Mouse (Mus musculus) midbrain, embryonic 10.5 days (tissue): Measurements from ENCODE around the gene Ankrd28. TPM values are rescaled to one million over a fixed set of nuclear protein-coding genes. Genes with fewer than 3 reads are reported as not detected.
"Not testable (repeated sequence)": the region's sequence is repeated elsewhere in the genome, so short reads cannot be mapped to it uniquely, and the experiment has no call there.

Source experiments
- DNase-seq: peaks from one replicate; pipeline ENCODE4 v3.0.0-alpha.2; 2017; ENCODE audit warnings: low spot score
- H3K27ac ChIP-seq: fragments of 300-500 bp; sonication (generic); replicated peaks from 2 replicates; pipeline ENCODE4 v1.5.1; 2016; ENCODE audit warnings: mild to moderate bottlenecking
- H3K27me3 ChIP-seq: fragments of 300-500 bp; sonication (generic); 2 replicates; pipeline ENCODE4 v1.6.1; 2016; ENCODE audit warnings: low read depth, mild to moderate bottlenecking; ENCODE audit not compliant: poor library complexity, severe bottlenecking
- H3K36me3 ChIP-seq: fragments of 300-500 bp; sonication (generic); 2 replicates; pipeline ENCODE4 v1.6.1; 2016; ENCODE audit warnings: mild to moderate bottlenecking, moderate library complexity
- H3K4me1 ChIP-seq: fragments of 300-500 bp; sonication (generic); 2 replicates; pipeline ENCODE4 v1.6.1; 2016
- H3K4me3 ChIP-seq: fragments of 300-500 bp; sonication (generic); 2 replicates; pipeline ENCODE4 v1.5.1; 2016; ENCODE audit warnings: mild to moderate bottlenecking, moderate library complexity
- H3K9me3 ChIP-seq: fragments of 300-500 bp; sonication (generic); replicated peaks from 2 replicates; pipeline ENCODE4 v1.6.1; 2016; ENCODE audit warnings: mild to moderate bottlenecking
- WGBS: fragments of 180-500 bp; shearing (Covaris S2); methylation state at CpG from one replicate; pipeline ENCODE4 v1.1.7; 2016; 5-methylcytosine and 5-hydroxymethylcytosine counted together
- polyA plus RNA-seq: library from polyadenylated mRNA; unstranded; fragments of >200 nt; fragmentation: Nextera tagmentation; extraction: Ambion mirVana; gene quantifications from 2 replicates; pipeline ENCODE4 v1.2.1, GENCODE M21; 2016

Gene Ankrd28
- polyA plus RNA-seq, 1 experiment from 2014 or later: 8.1 TPM

DNA sequence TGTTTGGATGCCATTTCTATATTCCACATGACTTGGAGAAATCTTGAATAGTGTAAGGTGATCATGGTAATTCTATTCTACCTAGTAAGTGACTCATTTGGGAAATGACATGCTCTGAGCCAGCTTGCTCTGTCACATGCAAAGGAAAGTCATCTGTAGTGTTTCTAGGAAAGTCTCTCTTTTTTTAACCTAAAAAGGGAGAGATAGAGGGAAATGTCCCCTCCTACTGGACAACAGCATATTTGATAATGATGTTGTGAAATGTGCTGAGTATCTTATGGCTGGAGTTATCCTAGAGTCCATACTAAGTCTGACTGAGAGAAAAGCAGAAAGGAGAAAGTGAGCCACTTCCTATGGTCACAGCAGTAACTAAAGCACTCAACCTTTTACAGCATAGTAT lies 44.8 kb downstream of the Ankrd28 start:
- H3K4me3 ChIP-seq: no peak overlapping the region
- H3K4me1 ChIP-seq: peaks cover 25% of the 10 kb centered on the region
- no peaks in the 10 kb centered on the region for H3K27me3 ChIP-seq
- no peak overlapping the region for H3K27ac ChIP-seq
- no peak for DNase-seq
- H3K36me3 ChIP-seq: 0 out of 2 replicates have a peak, but pooled peaks cover 2% of the 10 kb centered on the region
- no peaks in the 10 kb centered on the region for H3K9me3 ChIP-seq

GRCm38 (mm10) chr14:31784975-31785374 lies 45.5 kb downstream of the Ankrd28 start:
- H3K4me3 ChIP-seq: no peak overlapping the region
- DNase-seq: no peak
- WGBS: 93% methylated on average over 5 of the region's 5 CpGs

GRCm38 (mm10) chr14:31781309-31782049 lies 49.0 kb downstream of the Ankrd28 start:
- Histone ChIP-seq H3K27me3 (no peaks in the 10 kb centered on the region), H3K4me1 (peaks cover 31% of the 10 kb centered on the region), H3K27ac (peak overlapping the region; percentile 79), H3K9me3 (no peaks in the 10 kb centered on the region), H3K36me3 (0 out of 2 replicates have a peak, but pooled peaks cover 2% of the 10 kb centered on the region), H3K4me3 (peak overlapping the region; percentile 38)
- DNase-seq: peak; percentile 38
- 30% methylated on average over 11 of the region's 11 CpGs for WGBS

More at GRCm38 (mm10) chr14:31784975-31785374, 45.5 kb downstream of the Ankrd28 start:
- H3K4me1 ChIP-seq: peaks cover 31% of the 10 kb centered on the region
- H3K27me3 ChIP-seq: no peaks in the 10 kb centered on the region
- 0 out of 2 replicates have a peak, but pooled peaks cover 2% of the 10 kb centered on the region for H3K36me3 ChIP-seq
- H3K27ac ChIP-seq: no peak overlapping the region
- H3K9me3 ChIP-seq: no peaks in the 10 kb centered on the region

GRCm38 (mm10) chr14:31780412-31781233 lies 49.8 kb downstream of the Ankrd28 start:
- 44% methylated on average over 11 of the region's 11 CpGs for WGBS
- 0 out of 2 replicates have a peak, but pooled peaks cover 2% of the 10 kb centered on the region for H3K36me3 ChIP-seq
- no peak for DNase-seq
- H3K27ac ChIP-seq: peak overlapping the region; percentile 79
- H3K4me3 ChIP-seq: peak overlapping the region; percentile 38
- no peaks in the 10 kb centered on the region for H3K27me3 ChIP-seq
- no peaks in the 10 kb centered on the region for H3K9me3 ChIP-seq
- peaks cover 31% of the 10 kb centered on the region for H3K4me1 ChIP-seq

DNA sequence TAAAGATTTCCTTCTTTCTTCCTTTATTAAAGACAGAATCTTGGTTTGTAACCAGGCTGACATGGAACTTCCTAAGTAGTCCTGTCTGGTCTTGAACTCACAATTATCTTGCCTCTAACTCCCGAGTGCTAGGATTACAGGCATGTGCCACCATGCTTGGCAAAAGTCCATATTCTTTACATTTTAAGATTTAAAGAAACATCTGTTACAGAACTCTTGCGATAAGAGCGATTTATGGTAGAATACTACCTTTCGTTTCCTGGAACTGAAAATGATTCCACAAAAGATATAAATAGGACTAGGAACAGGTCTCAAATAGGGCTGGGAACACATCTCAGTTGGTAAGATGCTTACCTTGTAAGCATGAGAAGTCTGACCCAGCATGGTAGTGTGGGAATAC lies 56.9 kb downstream of the Ankrd28 start:
- no peaks in the 10 kb centered on the region for H3K27me3 ChIP-seq
- H3K27ac ChIP-seq: no peak overlapping the region
- no peaks in the 10 kb centered on the region for H3K36me3 ChIP-seq
- no peak for DNase-seq
- H3K4me3 ChIP-seq: no peak overlapping the region
- H3K4me1 ChIP-seq: peaks cover 4% of the 10 kb centered on the region; the same call in 1 of the 2 replicates
- no peaks in the 10 kb centered on the region for H3K9me3 ChIP-seq
- WGBS: 94% methylated on average over 4 of the region's 4 CpGs

DNA sequence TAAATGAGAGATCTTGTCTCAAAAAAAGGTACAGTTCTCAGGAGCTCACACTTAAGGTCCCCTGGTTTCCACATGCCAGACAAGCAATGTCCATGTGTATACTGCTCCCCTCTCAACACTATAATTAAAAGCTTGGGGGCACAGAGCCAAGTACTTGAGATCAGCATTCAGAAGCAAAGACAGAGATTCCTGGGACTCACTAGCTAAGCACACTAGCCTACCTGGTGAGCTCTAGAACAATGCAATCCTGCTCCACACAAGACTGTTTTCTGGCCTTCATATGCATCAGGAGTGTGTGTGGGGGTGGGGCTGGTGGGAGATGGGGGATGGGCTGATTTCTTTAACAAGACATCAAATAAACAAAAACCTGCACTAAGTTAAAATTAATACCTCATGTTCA lies 58.2 kb downstream of the Ankrd28 start:
- Histone ChIP-seq H3K27ac (no peak overlapping the region), H3K36me3 (no peaks in the 10 kb centered on the region), H3K27me3 (no peaks in the 10 kb centered on the region), H3K4me1 (peaks cover 4% of the 10 kb centered on the region; the same call in 1 of the 2 replicates), H3K4me3 (no peak overlapping the region), H3K9me3 (no peaks in the 10 kb centered on the region)
- no peak for DNase-seq

DNA sequence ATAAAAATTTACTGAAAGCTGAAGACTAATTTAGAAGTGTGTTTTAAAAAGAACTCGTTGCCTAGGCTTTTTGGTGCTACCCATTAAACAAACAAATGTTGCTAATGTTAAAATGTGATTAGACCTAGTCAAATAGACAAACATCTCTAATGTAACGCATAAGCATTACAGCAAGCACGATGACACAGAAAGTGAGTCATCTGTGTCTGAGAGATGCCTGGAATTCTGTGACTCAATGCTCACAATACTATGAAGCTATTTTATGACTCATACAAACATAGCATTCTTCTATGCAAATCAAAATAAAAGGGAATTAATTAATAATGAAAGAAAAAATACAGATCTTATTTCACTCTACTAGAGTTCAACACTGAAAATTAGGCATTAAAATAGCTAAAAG lies 61.9 kb downstream of the Ankrd28 start:
- H3K4me1 ChIP-seq: peaks cover 4% of the 10 kb centered on the region; the same call in 1 of the 2 replicates
- H3K9me3 ChIP-seq: no peaks in the 10 kb centered on the region
- no peak for DNase-seq
- H3K27me3 ChIP-seq: no peaks in the 10 kb centered on the region
- H3K36me3 ChIP-seq: no peaks in the 10 kb centered on the region
- no peak overlapping the region for H3K4me3 ChIP-seq
- H3K27ac ChIP-seq: no peak overlapping the region
- 89% methylated on average over 3 of the region's 3 CpGs for WGBS

GRCm38 (mm10) chr14:31764083-31764482 lies 66.4 kb downstream of the Ankrd28 start:
- Histone ChIP-seq H3K27me3 (no peaks in the 10 kb centered on the region), H3K27ac (no peak overlapping the region), H3K9me3 (no peaks in the 10 kb centered on the region), H3K4me3 (no peak overlapping the region), H3K4me1 (no peaks in the 10 kb centered on the region), H3K36me3 (peaks cover 27% of the 10 kb centered on the region)
- WGBS: 93% methylated on average over 2 of the region's 2 CpGs
- no peak for DNase-seq

GRCm38 (mm10) chr14:31761727-31762126 lies 68.7 kb downstream of the Ankrd28 start:
- WGBS: 91% methylated on average over 7 of the region's 7 CpGs
- Histone ChIP-seq H3K36me3 (peaks cover 27% of the 10 kb centered on the region), H3K9me3 (no peaks in the 10 kb centered on the region), H3K27me3 (no peaks in the 10 kb centered on the region), H3K27ac (no peak overlapping the region), H3K4me1 (no peaks in the 10 kb centered on the region), H3K4me3 (no peak overlapping the region)
- DNase-seq: no peak

- no peaks in the 10 kb centered on the region for H3K4me1 ChIP-seq
- no peak for DNase-seq
- H3K9me3 ChIP-seq: no peaks in the 10 kb centered on the region
- peaks cover 39% of the 10 kb centered on the region for H3K36me3 ChIP-seq
- H3K27me3 ChIP-seq: no peaks in the 10 kb centered on the region
- WGBS: 91% methylated on average over 2 of the region's 2 CpGs
- H3K27ac ChIP-seq: no peak overlapping the region
- H3K4me3 ChIP-seq: no peak overlapping the region
These were observed 71.3 kb downstream of the Ankrd28 start for GRCm38 (mm10) chr14:31759195-31759594.

DNA sequence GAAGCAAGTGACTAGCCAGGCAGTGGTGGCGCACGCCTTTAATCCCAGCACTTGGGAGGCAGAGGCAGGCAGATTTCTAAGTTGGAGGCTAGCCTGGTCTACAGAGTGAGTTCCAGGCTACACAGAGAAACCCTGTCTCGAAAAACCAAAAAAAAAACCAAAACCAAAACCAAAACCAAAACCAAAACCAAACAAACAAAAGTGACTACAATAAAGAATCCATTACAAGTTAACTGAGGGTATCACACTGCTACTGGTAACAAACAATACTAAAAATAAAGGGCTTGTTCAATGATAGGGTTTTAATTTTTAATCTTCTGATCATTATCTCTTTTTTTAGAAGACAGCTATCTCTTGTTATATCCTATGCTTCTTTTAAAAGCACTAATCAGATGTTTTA lies 72.0 kb downstream of the Ankrd28 start:
- H3K4me3 ChIP-seq, H3K4me1 ChIP-seq, H3K27ac ChIP-seq, H3K9me3 ChIP-seq, DNase-seq, H3K27me3 ChIP-seq: not testable (repeated sequence)
- WGBS: 90% methylated on average over 3 of the region's 3 CpGs
- H3K36me3 ChIP-seq: peaks cover 44% of the 10 kb centered on the region

DNA sequence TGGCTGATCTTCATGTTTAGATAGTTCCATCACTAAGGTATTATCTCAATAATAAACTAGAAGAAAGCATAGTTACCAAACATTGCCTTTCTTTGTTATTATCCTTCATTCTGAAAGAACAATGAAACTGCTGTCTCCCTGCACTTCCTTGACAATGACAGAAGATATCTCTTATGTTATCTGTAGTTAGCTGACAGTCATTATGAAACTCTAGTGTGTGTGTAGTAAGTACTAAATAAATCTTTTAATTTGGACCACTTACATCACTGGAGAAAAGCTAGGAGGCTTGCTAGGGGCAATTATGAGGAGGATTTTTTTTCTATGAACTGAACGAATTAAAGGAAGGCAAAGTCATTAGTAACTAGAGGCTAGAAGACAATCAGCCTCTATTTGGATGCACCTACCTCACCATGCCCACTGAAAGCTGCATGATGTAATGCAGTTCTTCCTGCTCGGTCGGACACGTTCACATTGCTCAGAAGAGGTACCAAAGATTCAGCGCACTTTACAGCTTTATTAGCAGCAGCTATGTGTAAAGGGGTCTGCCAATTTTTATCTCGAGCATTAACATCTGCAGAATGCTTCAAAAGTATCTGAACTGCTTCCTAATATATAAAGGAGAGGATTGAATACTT lies 82.1 kb downstream of the Ankrd28 start:
- Histone ChIP-seq H3K36me3 (peaks cover 41% of the 10 kb centered on the region), H3K27me3 (no peaks in the 10 kb centered on the region), H3K9me3 (no peaks in the 10 kb centered on the region), H3K4me1 (no peaks in the 10 kb centered on the region), H3K4me3 (no peak overlapping the region), H3K27ac (no peak overlapping the region)
- DNase-seq: no peak
- 93% methylated on average over 6 of the region's 6 CpGs for WGBS
